Mouse (Mus musculus) lung, embryonic 15.5 days (tissue): ENCODE results near the gene Atp2a1. TPM values are rescaled to one million over a fixed set of nuclear protein-coding genes. Genes with fewer than 3 reads are reported as not detected.

Experiments
- ATAC-seq: fragments of 200-750 bp; cut with Nextera tagmentation; 2 replicates; pipeline ENCODE4 v1.8.0; 2017; ENCODE audit warnings: moderate number of reproducible peaks, borderline replicate concordance; ENCODE audit not compliant: low FRiP score, low TSS enrichment; ENCODE audit errors: extremely low read depth
- H3K27ac ChIP-seq: fragments of 300-500 bp; sonication (generic); 2 replicates; pipeline ENCODE4 v1.5.1; 2015; ENCODE audit warnings: moderate library complexity, mild to moderate bottlenecking, inconsistent platforms
- H3K27me3 ChIP-seq: fragments of 300-500 bp; sonication (generic); 2 replicates; pipeline ENCODE4 v1.6.1; 2015; ENCODE audit warnings: inconsistent platforms
- H3K36me3 ChIP-seq: fragments of 300-500 bp; sonication (generic); 2 replicates; pipeline ENCODE4 v1.6.1; 2015; ENCODE audit warnings: inconsistent platforms
- H3K4me1 ChIP-seq: fragments of 300-500 bp; sonication (generic); 2 replicates; pipeline ENCODE4 v1.6.1; 2015; ENCODE audit warnings: inconsistent platforms
- H3K4me2 ChIP-seq: fragments of 300-500 bp; sonication (generic); 2 replicates; pipeline ENCODE4 v1.6.1; 2015; ENCODE audit warnings: inconsistent platforms, mild to moderate bottlenecking, moderate library complexity
- H3K4me3 ChIP-seq: fragments of 300-500 bp; sonication (generic); 2 replicates; pipeline ENCODE4 v1.5.1; 2015; ENCODE audit warnings: mild to moderate bottlenecking, inconsistent platforms
- H3K9ac ChIP-seq: fragments of 300-500 bp; sonication (generic); 2 replicates; pipeline ENCODE4 v1.6.1; 2015; ENCODE audit warnings: inconsistent platforms
- H3K9me3 ChIP-seq: fragments of 300-500 bp; sonication (generic); 2 replicates; pipeline ENCODE4 v1.6.1; 2016; ENCODE audit warnings: inconsistent platforms
- WGBS: fragments of 180-500 bp; shearing (Covaris S2); methylation state at CpG from one replicate; pipeline ENCODE4 v1.1.7; 2015; 5-methylcytosine and 5-hydroxymethylcytosine counted together
- polyA plus RNA-seq: library from polyadenylated mRNA; unstranded; fragments of >200 nt; fragmentation: Nextera tagmentation; extraction: Ambion mirVana; gene quantifications from 2 replicates; pipeline ENCODE4 v1.2.1, GENCODE M21; 2015

Gene Atp2a1
- polyA plus RNA-seq: 1.3 and 2.8 TPM in 2 replicates

DNA sequence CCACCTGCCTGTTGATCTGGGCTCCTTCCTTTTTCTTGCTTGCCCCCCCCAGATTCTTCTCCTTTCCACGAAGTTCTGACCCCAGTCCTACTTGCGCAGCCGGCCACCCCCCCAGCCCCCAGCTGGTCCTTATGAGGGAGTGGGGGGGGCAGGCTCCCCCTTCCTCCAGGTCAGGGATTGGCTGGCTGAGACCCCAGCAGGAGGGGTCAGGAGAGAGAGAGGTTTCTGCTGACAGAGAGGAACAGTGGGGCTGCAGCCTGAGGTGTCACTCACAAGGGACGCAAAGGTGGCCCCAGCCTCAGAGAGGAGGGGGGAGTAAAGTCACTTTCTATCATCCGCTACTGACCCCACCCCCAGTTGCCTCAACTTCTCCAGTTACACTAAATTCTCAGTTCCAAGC is at the start of gene Atp2a1:
Gene Atp2a1 (minus strand): TSS at position 105 of the 400 bp plus-strand sequence.
- Histone ChIP-seq H3K4me1 (peaks cover 12% of the 10 kb centered on the region), H3K9me3 (no peaks in the 10 kb centered on the region), H3K4me3 (no peak within 1 kb of the TSS), H3K36me3 (peaks cover 18% of the 10 kb centered on the region), H3K27ac (no peak within 1 kb of the TSS), H3K27me3 (no peaks in the 10 kb centered on the region), H3K9ac (no peak within 1 kb of the TSS), H3K4me2 (no peak within 1 kb of the TSS)
- no peak for ATAC-seq
- WGBS: 42% methylated on average over 5 of the region's 5 CpGs

DNA sequence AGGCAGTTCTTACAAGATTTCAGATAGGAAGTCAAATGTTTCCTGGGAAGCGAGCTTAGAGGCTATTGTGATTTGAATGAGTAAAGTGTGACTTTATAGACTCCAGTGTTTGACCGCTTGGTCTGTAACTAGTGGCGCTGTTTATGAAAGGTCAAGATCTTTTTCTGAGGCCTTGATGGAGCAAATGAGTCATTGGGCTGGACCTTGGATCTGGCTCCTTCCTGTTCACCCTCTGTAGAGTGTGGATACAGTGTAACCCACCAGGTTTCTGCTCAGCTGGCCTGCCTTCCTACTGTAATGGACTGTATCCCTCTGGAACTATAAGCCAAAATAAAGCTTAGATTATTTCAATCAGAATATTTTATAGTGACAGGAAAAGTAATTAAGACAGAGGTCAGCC is 48.4 kb upstream of the Atp2a1 start:
- no peak for ATAC-seq
- H3K4me1 ChIP-seq: no peaks in the 10 kb centered on the region
- no peak overlapping the region for H3K4me3 ChIP-seq
- H3K27ac ChIP-seq: no peak overlapping the region
- no peak overlapping the region for H3K9ac ChIP-seq
- 70% methylated on average over 3 of the region's 3 CpGs for whole genome bisulfite sequencing
- no peaks in the 10 kb centered on the region for H3K36me3 ChIP-seq
- H3K9me3 ChIP-seq: no peaks in the 10 kb centered on the region
- H3K4me2 ChIP-seq: no peak overlapping the region
- no peaks in the 10 kb centered on the region for H3K27me3 ChIP-seq

DNA sequence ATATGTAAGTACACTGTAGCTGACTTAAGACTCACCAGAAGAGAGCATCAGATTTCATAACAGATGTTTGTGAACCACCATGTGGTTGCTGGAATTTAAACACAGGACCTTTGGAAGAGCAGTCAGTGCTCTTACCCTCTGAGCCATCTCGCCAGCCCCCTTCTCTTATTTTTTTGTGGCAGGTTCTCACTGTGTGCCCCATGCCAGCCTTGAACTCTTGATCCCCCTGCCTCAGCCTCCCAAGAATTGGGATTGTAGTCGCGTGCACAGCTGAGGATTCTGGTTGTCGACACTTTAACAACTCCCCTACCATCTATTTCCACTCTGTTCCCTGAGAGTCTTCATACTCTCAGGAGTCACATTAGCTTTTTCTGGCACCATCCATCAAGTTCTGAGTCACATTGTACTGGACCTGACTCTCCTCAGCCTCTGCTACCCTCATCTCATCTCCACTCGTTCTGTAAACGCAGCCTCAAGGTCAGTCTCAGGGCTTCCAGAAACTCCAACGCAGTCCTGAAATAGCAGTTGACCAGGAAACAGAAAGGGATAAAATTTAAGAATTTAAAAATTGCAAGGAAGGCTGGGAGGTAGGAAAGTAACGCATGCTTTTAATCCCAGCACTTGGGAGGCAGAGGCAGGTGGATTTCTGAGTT is 44.3 kb upstream of the Atp2a1 start:
- Histone ChIP-seq H3K9ac (no peak overlapping the region), H3K4me3 (no peak overlapping the region), H3K27me3 (no peaks in the 10 kb centered on the region), H3K27ac (no peak overlapping the region), H3K4me1 (no peaks in the 10 kb centered on the region), H3K36me3 (no peaks in the 10 kb centered on the region), H3K4me2 (no peak overlapping the region), H3K9me3 (no peaks in the 10 kb centered on the region)
- no peak for ATAC-seq
- 73% methylated on average over 8 of the region's 8 CpGs for WGBS

DNA sequence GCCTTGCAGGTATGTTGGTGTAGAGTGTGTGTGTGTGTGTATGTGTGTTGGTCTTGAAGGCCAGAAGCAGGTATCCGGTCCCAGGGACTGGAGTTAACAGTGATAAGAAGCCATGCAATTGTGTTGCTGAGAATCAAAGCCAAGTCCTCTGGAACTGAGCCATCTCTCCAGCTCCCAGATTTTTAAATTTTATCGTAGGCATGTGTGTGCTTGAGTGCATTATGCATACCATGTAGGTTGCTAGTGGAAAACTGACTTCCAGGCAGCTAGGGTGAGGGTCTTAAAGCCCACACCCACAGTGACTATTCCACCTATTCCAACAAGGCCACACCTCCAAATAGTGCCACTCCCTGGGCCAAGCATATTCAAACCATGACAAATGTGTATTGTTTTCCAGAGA is 42.0 kb upstream of the Atp2a1 start:
- H3K27ac ChIP-seq: no peak overlapping the region
- 60% methylated on average over 2 of the region's 2 CpGs for WGBS
- no peak for ATAC-seq
- no peak overlapping the region for H3K4me2 ChIP-seq
- peaks cover 13% of the 10 kb centered on the region for H3K36me3 ChIP-seq
- no peak overlapping the region for H3K4me3 ChIP-seq
- H3K27me3 ChIP-seq: no peaks in the 10 kb centered on the region
- H3K9me3 ChIP-seq: no peaks in the 10 kb centered on the region
- H3K4me1 ChIP-seq: peaks cover 7% of the 10 kb centered on the region
- H3K9ac ChIP-seq: no peak overlapping the region

DNA sequence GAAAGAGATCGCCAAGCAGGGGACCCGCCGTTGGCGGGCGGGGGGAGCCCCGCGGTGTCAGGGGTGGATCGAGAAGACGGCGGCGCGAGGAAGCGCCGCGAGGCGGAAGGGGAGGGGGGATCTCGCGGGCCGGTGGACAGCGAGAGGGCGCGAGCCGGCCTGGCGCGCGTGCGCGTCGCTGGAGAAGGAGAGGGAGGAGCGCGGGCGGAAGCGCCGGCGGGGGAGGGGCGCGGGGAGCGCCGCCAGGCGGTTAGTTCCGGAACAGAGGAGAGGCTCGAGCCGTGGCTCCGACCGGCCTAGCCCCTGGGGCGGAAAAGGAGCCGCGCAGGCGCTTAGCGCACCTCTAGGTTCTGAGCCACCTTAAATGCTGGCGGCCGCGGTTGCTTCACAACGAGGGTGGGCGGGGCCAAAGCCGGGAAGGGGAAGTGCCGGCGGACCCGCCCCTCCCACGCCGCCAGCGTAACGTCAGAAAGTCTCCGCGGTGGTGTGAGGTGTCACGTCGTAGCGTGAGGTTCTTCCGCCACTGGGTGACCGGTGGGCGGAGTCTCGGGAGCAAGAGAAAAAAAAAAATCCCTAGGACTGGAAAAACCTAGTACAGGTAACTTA is 40.5 kb upstream of the Atp2a1 start, which contains the start of gene Atxn2l:
Gene Atxn2l (minus strand): TSS at position 165 of the 606 bp plus-strand sequence.
- Histone ChIP-seq H3K9me3 (no peaks in the 10 kb centered on the region), H3K4me2 (peak within 1 kb of the TSS; percentile 65), H3K27me3 (no peaks in the 10 kb centered on the region), H3K36me3 (peaks cover 28% of the 10 kb centered on the region), H3K4me3 (peak within 1 kb of the TSS; percentile 99), H3K4me1 (peaks cover 7% of the 10 kb centered on the region), H3K27ac (peak within 1 kb of the TSS; percentile 100), H3K9ac (peak within 1 kb of the TSS; percentile 100)
- ATAC-seq: peak; percentile 90
- under 1% methylated on average over 67 of the region's 72 CpGs for WGBS

DNA sequence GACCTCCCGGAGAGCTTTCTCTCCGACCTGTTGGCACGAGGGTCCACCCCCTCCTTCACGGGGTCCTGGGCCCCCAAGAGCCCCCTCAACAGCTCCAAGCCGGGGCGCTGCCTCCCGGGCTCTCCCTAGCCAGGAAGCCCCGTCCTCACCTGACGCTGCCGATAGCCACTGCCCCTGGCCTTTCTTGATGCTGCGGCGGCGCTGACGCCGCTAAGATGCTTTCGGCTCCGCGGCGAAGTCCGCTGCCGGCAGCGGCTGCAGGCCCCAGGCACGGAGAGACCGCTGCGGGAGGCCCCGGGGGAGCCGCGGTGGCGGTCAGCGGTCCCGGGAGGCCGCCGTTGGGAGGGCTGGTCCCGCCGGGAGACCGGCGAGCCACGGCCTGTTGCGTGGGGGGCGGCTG is 39.8 kb upstream of the Atp2a1 start:
- H3K9ac ChIP-seq: peak overlapping the region; percentile 100
- peak overlapping the region; percentile 100 for H3K27ac ChIP-seq
- H3K4me1 ChIP-seq: peaks cover 7% of the 10 kb centered on the region
- H3K27me3 ChIP-seq: no peaks in the 10 kb centered on the region
- peaks cover 35% of the 10 kb centered on the region for H3K36me3 ChIP-seq
- no peak for ATAC-seq
- peak overlapping the region; percentile 65 for H3K4me2 ChIP-seq
- WGBS: under 1% methylated on average over 40 of the region's 40 CpGs
- H3K9me3 ChIP-seq: no peaks in the 10 kb centered on the region
- peak overlapping the region; percentile 99 for H3K4me3 ChIP-seq

DNA sequence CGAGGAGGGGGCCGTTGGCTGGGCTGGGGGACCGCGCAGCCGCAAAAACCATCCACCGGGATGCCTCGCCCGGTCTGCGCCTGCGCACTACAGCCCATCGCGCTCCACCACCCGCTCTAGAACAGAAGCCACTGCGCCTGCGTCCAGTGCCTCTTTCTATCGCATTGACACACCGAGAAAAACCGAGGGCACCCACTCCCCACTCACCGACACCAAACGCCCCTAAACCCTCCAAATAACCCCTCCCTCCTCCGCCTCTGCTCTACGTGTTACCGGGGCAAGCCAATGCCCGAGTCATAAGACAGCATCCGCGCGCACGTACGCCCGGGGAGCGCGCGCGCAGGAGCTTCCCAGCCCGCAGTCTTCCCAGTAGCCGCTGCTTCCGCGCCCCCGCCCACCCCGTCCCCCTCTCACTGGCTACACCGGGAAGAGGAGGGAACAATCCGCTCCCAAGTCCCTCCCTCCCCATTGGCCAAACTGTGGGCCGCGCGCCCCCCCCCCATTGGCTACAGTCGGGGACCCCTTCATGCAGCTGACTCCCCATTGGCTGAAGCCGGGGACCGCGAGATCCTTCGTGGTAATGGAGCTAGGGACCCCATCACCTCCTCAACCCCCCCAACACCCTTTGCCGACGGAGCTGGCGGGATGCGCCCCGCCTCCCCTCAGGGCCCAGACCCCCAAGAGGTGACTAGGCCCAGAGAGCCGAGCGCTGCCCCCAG is 39.3 kb upstream of the Atp2a1 start:
- WGBS: under 1% methylated on average over 54 of the region's 57 CpGs
- H3K4me3 ChIP-seq: peak overlapping the region; percentile 99
- H3K4me2 ChIP-seq: peak overlapping the region; percentile 65
- peaks cover 7% of the 10 kb centered on the region for H3K4me1 ChIP-seq
- ATAC-seq: peak; percentile 90
- H3K9ac ChIP-seq: peak overlapping the region; percentile 100
- no peaks in the 10 kb centered on the region for H3K27me3 ChIP-seq
- peak overlapping the region; percentile 100 for H3K27ac ChIP-seq
- peaks cover 40% of the 10 kb centered on the region for H3K36me3 ChIP-seq
- H3K9me3 ChIP-seq: no peaks in the 10 kb centered on the region

DNA sequence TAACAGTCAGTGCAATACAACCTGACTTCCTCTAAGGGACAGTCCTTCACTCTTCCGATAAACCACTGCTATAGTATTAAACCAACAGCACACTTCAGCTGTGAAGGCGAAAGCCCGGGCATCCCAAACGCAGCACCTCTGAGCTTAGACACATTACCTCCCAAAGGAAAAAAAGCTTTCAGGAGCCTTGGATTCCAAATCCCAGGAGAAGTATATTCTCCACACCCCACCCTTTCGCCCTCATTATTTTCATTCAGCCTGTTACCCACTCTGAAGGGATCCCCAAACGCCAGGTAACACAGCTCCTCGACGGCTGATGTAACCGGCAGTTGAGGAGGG is 38.7 kb upstream of the Atp2a1 start:
- peak overlapping the region; percentile 99 for H3K4me3 ChIP-seq
- H3K4me1 ChIP-seq: peaks cover 7% of the 10 kb centered on the region
- peaks cover 46% of the 10 kb centered on the region for H3K36me3 ChIP-seq
- peak overlapping the region; percentile 100 for H3K27ac ChIP-seq
- ATAC-seq: no peak
- 1% methylated on average over 9 of the region's 9 CpGs for WGBS
- no peaks in the 10 kb centered on the region for H3K9me3 ChIP-seq
- peak overlapping the region; percentile 51 for H3K9ac ChIP-seq
- no peaks in the 10 kb centered on the region for H3K27me3 ChIP-seq
- peak overlapping the region; percentile 65 for H3K4me2 ChIP-seq

DNA sequence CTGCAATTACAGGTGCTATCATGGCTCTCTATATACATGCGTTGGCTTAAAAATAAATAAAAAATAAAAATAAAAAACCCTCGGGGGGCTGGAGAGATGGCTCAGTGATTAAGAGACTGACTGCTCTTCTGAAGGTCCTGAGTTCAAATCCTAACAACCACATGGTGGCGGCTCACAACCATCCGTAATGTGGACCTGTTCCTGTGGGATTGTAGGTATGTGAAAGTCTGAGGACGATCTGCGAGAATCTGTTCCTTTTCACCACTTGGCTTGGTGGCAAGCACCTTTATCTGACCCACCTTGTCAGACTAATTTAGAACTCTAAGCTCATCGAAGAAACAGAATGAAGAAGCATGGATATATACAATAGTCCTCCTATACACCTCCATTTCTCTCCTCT is 36.5 kb upstream of the Atp2a1 start:
- Histone ChIP-seq H3K4me2 (no peak overlapping the region), H3K4me1 (peaks cover 7% of the 10 kb centered on the region), H3K27ac (no peak overlapping the region), H3K9me3 (no peaks in the 10 kb centered on the region), H3K9ac (no peak overlapping the region), H3K36me3 (peaks cover 68% of the 10 kb centered on the region), H3K27me3 (no peaks in the 10 kb centered on the region), H3K4me3 (no peak overlapping the region)
- ATAC-seq: no peak
- WGBS: 93% methylated on average over 7 of the region's 7 CpGs

DNA sequence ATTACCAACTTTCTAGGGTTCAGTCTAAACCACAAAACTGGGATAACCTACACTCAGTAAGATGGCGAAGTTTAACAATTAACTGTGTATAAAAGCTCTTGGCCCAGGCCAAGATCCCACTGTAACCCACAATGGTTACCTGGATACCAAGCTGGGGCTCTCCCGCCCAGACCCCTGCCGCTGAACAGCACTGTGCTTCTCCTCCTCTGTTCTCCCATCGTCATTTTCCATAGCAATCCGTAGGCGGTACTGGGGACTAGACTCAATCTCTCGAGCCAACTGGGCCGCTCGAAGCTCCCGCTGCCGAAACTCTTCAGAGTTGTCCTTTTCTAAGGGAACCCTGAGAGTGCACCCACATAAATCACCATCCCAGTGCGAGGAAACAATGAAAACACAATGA is 35.1 kb upstream of the Atp2a1 start:
- 92% methylated on average over 12 of the region's 12 CpGs for WGBS
- ATAC-seq: no peak
- no peak overlapping the region for H3K4me2 ChIP-seq

DNA sequence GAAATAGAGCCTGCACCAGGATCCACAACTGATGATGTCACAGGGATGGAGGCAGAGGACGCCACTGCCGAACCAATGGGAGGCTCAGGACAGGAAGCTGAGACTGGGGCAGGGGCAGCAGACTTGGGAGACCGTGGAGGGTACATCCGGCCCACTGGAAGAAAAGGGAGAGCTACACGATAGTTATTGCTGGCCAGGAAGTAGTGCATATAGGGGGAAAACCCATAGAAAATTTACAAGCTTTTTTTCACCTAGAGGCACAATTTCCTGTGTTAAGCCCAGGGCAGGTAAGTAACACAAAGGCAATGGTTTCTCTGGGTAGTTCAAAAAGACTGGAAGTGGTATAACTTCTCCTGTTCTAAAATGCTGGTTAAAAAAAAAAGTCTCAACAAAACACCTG is 33.6 kb upstream of the Atp2a1 start:
- no peak overlapping the region for H3K4me2 ChIP-seq
- no peaks in the 10 kb centered on the region for H3K9me3 ChIP-seq
- peaks cover 96% of the 10 kb centered on the region for H3K36me3 ChIP-seq
- no peak for ATAC-seq
- H3K27ac ChIP-seq: no peak overlapping the region
- no peak overlapping the region for H3K4me3 ChIP-seq
- 80% methylated on average over 5 of the region's 5 CpGs for WGBS
- peaks cover 7% of the 10 kb centered on the region for H3K4me1 ChIP-seq
- no peaks in the 10 kb centered on the region for H3K27me3 ChIP-seq
- no peak overlapping the region for H3K9ac ChIP-seq

More for the DNA sequence above, 35.1 kb upstream of the Atp2a1 start:
- no peaks in the 10 kb centered on the region for H3K27me3 ChIP-seq
- no peak overlapping the region for H3K27ac ChIP-seq
- H3K4me3 ChIP-seq: no peak overlapping the region
- H3K9me3 ChIP-seq: no peaks in the 10 kb centered on the region
- peaks cover 82% of the 10 kb centered on the region for H3K36me3 ChIP-seq
- H3K9ac ChIP-seq: no peak overlapping the region
- H3K4me1 ChIP-seq: peaks cover 7% of the 10 kb centered on the region

DNA sequence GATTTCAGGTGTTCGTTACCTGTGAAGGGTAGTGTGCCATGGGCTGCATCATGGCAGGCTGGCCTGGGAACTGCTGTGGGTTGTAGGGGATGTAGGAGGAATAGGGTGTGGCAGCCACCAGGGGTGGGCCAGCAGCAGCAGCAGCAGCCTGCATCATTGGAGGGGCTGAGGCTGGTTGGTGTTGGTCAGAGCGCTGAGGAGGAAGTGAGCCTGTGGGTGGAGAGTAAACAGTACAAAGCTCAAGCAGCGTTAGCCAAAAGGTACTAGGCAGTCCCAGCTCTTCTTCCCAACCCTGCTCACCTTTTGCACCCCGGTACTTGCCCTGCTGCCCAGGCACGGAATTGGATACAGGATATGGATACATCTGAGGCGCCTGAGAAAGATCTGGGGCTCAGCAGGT is 31.2 kb upstream of the Atp2a1 start:
- no peak for ATAC-seq
- Histone ChIP-seq H3K4me3 (no peak overlapping the region), H3K27me3 (no peaks in the 10 kb centered on the region), H3K4me2 (no peak overlapping the region), H3K9ac (no peak overlapping the region), H3K36me3 (peaks cover 96% of the 10 kb centered on the region), H3K27ac (no peak overlapping the region), H3K9me3 (no peaks in the 10 kb centered on the region), H3K4me1 (no peaks in the 10 kb centered on the region)
- WGBS: 92% methylated on average over 6 of the region's 6 CpGs
